Mouse (Mus musculus): ENCODE data around the gene Gpm6b.
A peak's percentile ranks its signal among the peaks of the same experiment; 100 is the strongest.

Gene Gpm6b

GRCm38 (mm10) chrX:166351790-166352189, 113.1 kb downstream of the Gpm6b start:
- ATAC-seq (ENCODE audit: insufficient number of reproducible peaks, low FRiP score, low TSS enrichment), result peak; percentile 72

GRCm38 (mm10) chrX:166353412-166353811, 114.7 kb downstream of the Gpm6b start:
- peak; percentile 69; the same call in 1 of the 2 replicates for ATAC-seq (ENCODE audit: insufficient number of reproducible peaks, low FRiP score, low TSS enrichment)

GRCm38 (mm10) chrX:166354913-166355312, 116.2 kb downstream of the Gpm6b start:
- no peak for ATAC-seq (ENCODE audit: insufficient number of reproducible peaks, low FRiP score, low TSS enrichment)

- ATAC-seq (ENCODE audit: insufficient number of reproducible peaks, low FRiP score, low TSS enrichment), result no peak
Measured at GRCm38 (mm10) chrX:166356276-166356675, 117.6 kb downstream of the Gpm6b start.

GRCm38 (mm10) chrX:166358955-166359354, 120.2 kb downstream of the Gpm6b start:
- no peak for ATAC-seq (ENCODE audit: insufficient number of reproducible peaks, low FRiP score, low TSS enrichment)

GRCm38 (mm10) chrX:166359927-166360440, 121.3 kb downstream of the Gpm6b start:
- ATAC-seq (ENCODE audit: insufficient number of reproducible peaks, low FRiP score, low TSS enrichment), result no peak

- ATAC-seq (ENCODE audit: insufficient number of reproducible peaks, low FRiP score, low TSS enrichment), result no peak
Measured at GRCm38 (mm10) chrX:166360455-166360854, 121.7 kb downstream of the Gpm6b start.

GRCm38 (mm10) chrX:166365458-166366213, 126.9 kb downstream of the Gpm6b start:
- no peak for ATAC-seq (ENCODE audit: insufficient number of reproducible peaks, low FRiP score, low TSS enrichment)

- ATAC-seq (ENCODE audit: insufficient number of reproducible peaks, low FRiP score, low TSS enrichment), result no peak
Measured at GRCm38 (mm10) chrX:166376681-166377328, 138.1 kb downstream of the Gpm6b start.

GRCm38 (mm10) chrX:166378652-166379051, 139.9 kb downstream of the Gpm6b start:
- no peak for ATAC-seq (ENCODE audit: insufficient number of reproducible peaks, low FRiP score, low TSS enrichment)

- no peak for ATAC-seq (ENCODE audit: insufficient number of reproducible peaks, low FRiP score, low TSS enrichment)
Measured at GRCm38 (mm10) chrX:166383606-166384005, 144.9 kb downstream of the Gpm6b start.

GRCm38 (mm10) chrX:166384935-166385334, 146.2 kb downstream of the Gpm6b start:
- ATAC-seq (ENCODE audit: insufficient number of reproducible peaks, low FRiP score, low TSS enrichment), result peak; percentile 52; the same call in 1 of the 2 replicates

GRCm38 (mm10) chrX:166386656-166387055, 147.9 kb downstream of the Gpm6b start:
- no peak for ATAC-seq (ENCODE audit: insufficient number of reproducible peaks, low FRiP score, low TSS enrichment)

GRCm38 (mm10) chrX:166393753-166394152, 155.0 kb downstream of the Gpm6b start:
- no peak for ATAC-seq (ENCODE audit: insufficient number of reproducible peaks, low FRiP score, low TSS enrichment)

- no peak for ATAC-seq (ENCODE audit: insufficient number of reproducible peaks, low FRiP score, low TSS enrichment)
Measured at GRCm38 (mm10) chrX:166407865-166408264, 169.2 kb downstream of the Gpm6b start.

- no peak for ATAC-seq (ENCODE audit: insufficient number of reproducible peaks, low FRiP score, low TSS enrichment)
Measured at GRCm38 (mm10) chrX:166416196-166416595, 177.5 kb downstream of the Gpm6b start.

GRCm38 (mm10) chrX:166434812-166435211, 196.1 kb downstream of the Gpm6b start:
- no peak for ATAC-seq (ENCODE audit: insufficient number of reproducible peaks, low FRiP score, low TSS enrichment)

All from cerebellum, adult (tissue).